Mouse (Mus musculus): ENCODE data around the gene Znrf2. TPM values are rescaled to one million over a fixed set of nuclear protein-coding genes. Genes with fewer than 3 reads are reported as not detected.

Gene Znrf2
- total and polyA plus RNA-seq, 2 experiments from 2014 or later: 5.9 to 45.9 TPM

DNA sequence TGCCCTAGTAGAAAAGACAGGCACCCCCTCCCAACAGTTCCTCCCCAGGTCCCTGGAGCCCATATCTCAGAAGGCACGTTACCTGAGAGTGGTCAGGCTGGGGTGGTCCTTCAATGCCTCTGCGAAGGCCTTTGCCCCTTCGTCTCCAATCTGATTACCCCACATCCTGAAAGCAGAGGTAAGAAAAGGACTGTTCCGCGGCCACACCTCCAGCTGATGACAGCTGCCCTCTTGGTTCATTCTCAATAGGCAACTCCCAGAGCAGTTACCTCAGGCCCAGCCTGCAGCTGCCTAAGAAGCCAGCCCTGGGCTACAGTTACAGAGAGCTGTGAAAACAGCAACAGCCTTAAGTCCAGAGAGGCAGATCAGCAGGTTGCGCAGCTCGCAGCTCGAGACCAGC is 117.6 kb downstream of the Znrf2 start:
- Histone ChIP-seq H3K4me1 (ENCODE audit: insufficient read depth, low read length) (no peaks in the 10 kb centered on the region), H3K9me3 (ENCODE audit: low read length) (no peaks in the 10 kb centered on the region), H3K4me3 (ENCODE audit: low read length) (no peak overlapping the region), H3K4me2 (ENCODE audit: low read depth, low read length) (no peak overlapping the region), H3K27ac (no peak overlapping the region), H3K27me3 (ENCODE audit: insufficient read depth, low read length) (no peaks in the 10 kb centered on the region), H3K36me3 (ENCODE audit: insufficient read depth, low read length) (no peaks in the 10 kb centered on the region), H3K9ac (replicated peaks; ENCODE audit: low read length) (no peak overlapping the region)
- no peak for TF ChIP-seq CTCF (IDR thresholded peaks at IDR 0.05; ENCODE audit: low read depth)
- WGBS: 91% methylated on average over 8 of the region's 8 CpGs
- ATAC-seq (no peak), DNase-seq (ENCODE audit: low spot score) (no peak)

DNA sequence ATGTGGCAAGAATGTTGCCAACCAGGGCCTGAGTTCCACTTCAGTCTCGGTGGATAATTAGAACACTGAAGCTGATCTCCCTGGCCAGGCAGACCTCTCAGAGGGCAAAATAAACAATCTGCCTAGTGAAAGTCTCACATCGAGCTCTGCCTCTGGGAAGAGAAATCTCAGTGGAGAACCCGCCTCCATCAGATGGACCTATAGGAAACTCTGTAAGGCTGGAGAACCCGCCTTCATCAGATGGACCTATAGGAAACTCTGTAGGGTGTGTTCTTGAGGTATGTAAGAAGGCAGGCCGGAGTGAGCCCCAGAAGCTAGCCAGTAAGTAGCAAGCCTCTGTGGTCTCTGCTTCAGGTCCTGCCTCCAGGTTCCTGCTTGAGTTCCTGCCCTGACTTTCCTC is 118.2 kb downstream of the Znrf2 start:
- Histone ChIP-seq H3K4me1 (ENCODE audit: insufficient read depth, low read length) (no peaks in the 10 kb centered on the region), H3K9ac (replicated peaks; ENCODE audit: low read length) (no peak overlapping the region), H3K27ac (no peak overlapping the region), H3K4me2 (ENCODE audit: low read depth, low read length) (no peak overlapping the region), H3K9me3 (ENCODE audit: low read length) (no peaks in the 10 kb centered on the region), H3K36me3 (ENCODE audit: insufficient read depth, low read length) (no peaks in the 10 kb centered on the region), H3K27me3 (ENCODE audit: insufficient read depth, low read length) (no peaks in the 10 kb centered on the region), H3K4me3 (ENCODE audit: low read length) (no peak overlapping the region)
- 80% methylated on average over 5 of the region's 5 CpGs for WGBS
- ATAC-seq (no peak), DNase-seq (ENCODE audit: low spot score) (no peak)
- TF ChIP-seq CTCF (IDR thresholded peaks at IDR 0.05; ENCODE audit: low read depth): no peak

DNA sequence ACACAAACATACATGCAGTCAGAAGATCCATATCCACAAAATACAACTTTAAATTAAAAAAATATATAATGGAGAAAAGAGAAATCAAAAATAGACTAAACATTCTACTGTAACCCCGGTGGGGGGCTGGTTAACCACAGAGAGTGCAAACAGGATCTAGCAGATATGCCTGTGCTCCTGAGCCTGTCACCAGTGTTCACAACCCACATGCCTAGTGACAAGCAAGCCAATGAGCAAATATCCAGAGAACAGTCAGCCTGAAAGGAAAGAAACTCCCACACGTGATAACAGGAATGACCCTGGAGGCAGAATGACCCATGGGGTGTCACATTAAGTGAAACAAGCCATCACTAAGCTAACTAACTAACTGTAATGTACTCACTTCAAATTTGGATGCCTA is 119.8 kb downstream of the Znrf2 start:
- no peaks in the 10 kb centered on the region for H3K27me3 ChIP-seq (ENCODE audit: insufficient read depth, low read length)
- no peaks in the 10 kb centered on the region for H3K9me3 ChIP-seq (ENCODE audit: low read length)
- H3K27ac ChIP-seq: no peak overlapping the region
- no peak for ATAC-seq
- H3K4me2 ChIP-seq (ENCODE audit: low read depth, low read length): no peak overlapping the region
- H3K9ac ChIP-seq (replicated peaks; ENCODE audit: low read length): no peak overlapping the region
- H3K4me3 ChIP-seq (ENCODE audit: low read length): no peak overlapping the region
- H3K36me3 ChIP-seq (ENCODE audit: insufficient read depth, low read length): no peaks in the 10 kb centered on the region
- no peaks in the 10 kb centered on the region for H3K4me1 ChIP-seq (ENCODE audit: insufficient read depth, low read length)
- 83% methylated on average over 2 of the region's 2 CpGs for WGBS
- DNase-seq (ENCODE audit: low spot score): no peak
- no peak for TF ChIP-seq CTCF (IDR thresholded peaks at IDR 0.05; ENCODE audit: low read depth)

DNA sequence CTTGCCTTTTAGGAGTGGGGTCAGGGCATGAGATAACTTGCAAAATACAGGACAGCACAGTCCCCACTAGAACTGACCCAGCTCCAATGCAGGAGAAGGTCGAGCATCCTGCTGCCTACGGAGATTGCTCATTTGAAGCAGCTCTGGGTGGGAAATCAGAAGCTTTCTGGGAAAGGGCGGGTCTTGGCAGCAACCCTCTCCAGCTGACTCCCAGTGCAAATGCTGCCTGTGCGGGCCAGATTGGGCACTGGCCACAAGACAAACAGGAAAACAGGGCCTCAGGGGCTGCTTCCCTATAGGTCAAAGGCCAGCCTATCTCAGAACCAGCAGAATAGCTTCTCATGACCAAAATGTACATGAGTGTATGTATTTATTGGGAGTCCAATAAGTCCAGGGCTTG is 122.9 kb downstream of the Znrf2 start:
- Histone ChIP-seq H3K27me3 (ENCODE audit: insufficient read depth, low read length) (0 out of 2 replicates have a peak, but pooled peaks cover 5% of the 10 kb centered on the region), H3K36me3 (ENCODE audit: insufficient read depth, low read length) (no peaks in the 10 kb centered on the region), H3K4me3 (ENCODE audit: low read length) (no peak overlapping the region), H3K4me1 (ENCODE audit: insufficient read depth, low read length) (no peaks in the 10 kb centered on the region), H3K9me3 (ENCODE audit: low read length) (no peaks in the 10 kb centered on the region), H3K4me2 (ENCODE audit: low read depth, low read length) (no peak overlapping the region), H3K9ac (replicated peaks; ENCODE audit: low read length) (no peak overlapping the region), H3K27ac (no peak overlapping the region)
- WGBS: 55% methylated on average over 4 of the region's 4 CpGs
- ATAC-seq (no peak), DNase-seq (ENCODE audit: low spot score) (no peak)
- no peak for TF ChIP-seq CTCF (IDR thresholded peaks at IDR 0.05; ENCODE audit: low read depth)

DNA sequence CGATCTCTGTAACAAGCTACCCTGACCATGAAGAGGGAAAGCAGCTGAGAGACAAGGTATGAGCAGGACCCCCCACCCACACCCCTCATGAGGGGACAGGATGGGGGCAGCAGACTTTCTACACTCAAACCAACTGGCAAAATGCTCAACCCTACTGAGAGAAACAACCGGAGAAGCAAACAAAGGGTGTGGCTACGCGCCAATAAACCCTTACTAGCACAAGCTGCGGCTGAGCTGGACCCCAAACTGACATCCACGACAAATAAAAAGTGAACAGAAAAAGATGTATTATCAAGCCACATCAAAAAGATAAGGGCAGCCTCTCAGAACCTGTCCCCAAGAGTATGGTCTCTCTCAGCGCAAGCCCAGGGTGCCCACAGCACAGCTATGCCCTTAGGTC is 123.4 kb downstream of the Znrf2 start:
- H3K9me3 ChIP-seq (ENCODE audit: low read length): no peaks in the 10 kb centered on the region
- H3K27ac ChIP-seq: no peak overlapping the region
- H3K4me1 ChIP-seq (ENCODE audit: insufficient read depth, low read length): no peaks in the 10 kb centered on the region
- no peak for ATAC-seq
- no peaks in the 10 kb centered on the region for H3K36me3 ChIP-seq (ENCODE audit: insufficient read depth, low read length)
- 57% methylated on average over 7 of the region's 7 CpGs for whole genome bisulfite sequencing
- 0 out of 2 replicates have a peak, but pooled peaks cover 5% of the 10 kb centered on the region for H3K27me3 ChIP-seq (ENCODE audit: insufficient read depth, low read length)
- TF ChIP-seq CTCF (IDR thresholded peaks at IDR 0.05; ENCODE audit: low read depth): no peak
- no peak overlapping the region for H3K4me2 ChIP-seq (ENCODE audit: low read depth, low read length)
- H3K4me3 ChIP-seq (ENCODE audit: low read length): no peak overlapping the region
- no peak overlapping the region for H3K9ac ChIP-seq (replicated peaks; ENCODE audit: low read length)
- DNase-seq (ENCODE audit: low spot score): peak; percentile 37

DNA sequence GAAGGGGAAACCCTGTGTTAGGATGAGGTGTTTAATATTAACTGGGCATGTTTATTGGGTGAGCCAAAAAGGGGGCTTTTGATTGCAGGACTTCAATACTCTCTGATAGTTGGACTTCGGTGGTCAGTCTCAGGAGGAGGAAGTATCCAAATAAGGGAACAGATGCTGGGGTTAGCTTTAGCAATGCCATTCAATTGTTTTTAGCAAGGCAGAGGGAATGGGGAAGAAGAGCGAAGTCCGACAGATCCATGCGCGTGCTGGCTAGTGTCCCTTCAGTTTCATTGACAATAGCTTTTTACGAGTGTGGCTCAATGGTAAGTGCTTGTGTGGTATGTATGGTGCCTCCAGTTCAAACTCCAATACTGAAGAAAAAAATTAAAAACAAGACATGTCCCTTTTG is 124.4 kb downstream of the Znrf2 start:
- no peak for DNase-seq (ENCODE audit: low spot score)
- Histone ChIP-seq H3K27me3 (ENCODE audit: insufficient read depth, low read length) (0 out of 2 replicates have a peak, but pooled peaks cover 5% of the 10 kb centered on the region), H3K4me1 (ENCODE audit: insufficient read depth, low read length) (no peaks in the 10 kb centered on the region), H3K27ac (no peak overlapping the region), H3K36me3 (ENCODE audit: insufficient read depth, low read length) (no peaks in the 10 kb centered on the region), H3K4me3 (ENCODE audit: low read length) (no peak overlapping the region), H3K9ac (replicated peaks; ENCODE audit: low read length) (no peak overlapping the region), H3K4me2 (ENCODE audit: low read depth, low read length) (no peak overlapping the region), H3K9me3 (ENCODE audit: low read length) (no peaks in the 10 kb centered on the region)
- 95% methylated on average over 6 of the region's 6 CpGs for WGBS
- no peak for ATAC-seq
- no peak for TF ChIP-seq CTCF (IDR thresholded peaks at IDR 0.05; ENCODE audit: low read depth)

Other genes with a start within 250 kb of the Znrf2 start
- 12.9 and 13.4 TPM in 2 replicates for gene Plekha8, start 221.8 kb upstream of the Znrf2 start, total RNA-seq (2014; rRNA removed)
- gene Plekha8, start 221.8 kb upstream of the Znrf2 start, polyA plus RNA-seq (2015; fragmentation: Nextera tagmentation; extraction: Ambion mirVana): 4.8 and 4.9 TPM in 2 replicates
- gene Fkbp14, start 219.6 kb upstream of the Znrf2 start, total RNA-seq (2014; rRNA removed): 4.9 and 5.7 TPM in 2 replicates
- 6.9 TPM in 2 replicates for gene Fkbp14, start 219.6 kb upstream of the Znrf2 start, polyA plus RNA-seq (2015; fragmentation: Nextera tagmentation; extraction: Ambion mirVana)
- 148 TPM in 2 replicates for gene Mturn, start 135.3 kb upstream of the Znrf2 start, total RNA-seq (2014; rRNA removed)
- gene Mturn, start 135.3 kb upstream of the Znrf2 start, polyA plus RNA-seq (2015; fragmentation: Nextera tagmentation; extraction: Ambion mirVana): 67.9 and 72.5 TPM in 2 replicates
- gene Nod1, start 155.7 kb downstream of the Znrf2 start, total RNA-seq (2014; rRNA removed): 3.5 and 4.8 TPM in 2 replicates
- 1.7 and 1.9 TPM in 2 replicates for gene Nod1, start 155.7 kb downstream of the Znrf2 start, polyA plus RNA-seq (2015; fragmentation: Nextera tagmentation; extraction: Ambion mirVana)
- 8.5 and 15.2 TPM in 2 replicates for gene Ggct, start 176.0 kb downstream of the Znrf2 start, total RNA-seq (2014; rRNA removed)
- gene Ggct, start 176.0 kb downstream of the Znrf2 start, polyA plus RNA-seq (2015; fragmentation: Nextera tagmentation; extraction: Ambion mirVana): 23.0 and 23.2 TPM in 2 replicates
- gene Gars, start 221.1 kb downstream of the Znrf2 start, total RNA-seq (2014; rRNA removed): 111 and 114 TPM in 2 replicates
- gene Gars, start 221.1 kb downstream of the Znrf2 start, polyA plus RNA-seq (2015; fragmentation: Nextera tagmentation; extraction: Ambion mirVana): 186 and 192 TPM in 2 replicates

All from hindbrain, postnatal 0 days (tissue).